Mouse (Mus musculus): ENCODE measurements at regions not wholly inside any gene's neighbourhood (a gene's known extent, or its start where the extent isn't known, plus 50 kb on each side); places are given as distances from the start of the nearest gene placed in this dataset.

GRCm38 (mm10) chr9:34386071-34386470, 99.6 kb upstream of the Kirrel3 start:
- Histone ChIP-seq H3K4me2 (ENCODE audit: low read depth, low read length, severe bottlenecking) (no peak overlapping the region), H3K4me3 (ENCODE audit: low read depth, low read length) (no peak overlapping the region), H3K4me1 (replicated peaks; ENCODE audit: control insufficient read depth, insufficient read depth, low read length) (0 out of 2 replicates have a peak, but pooled peaks cover 2% of the 10 kb centered on the region), H3K9me3 (ENCODE audit: control insufficient read depth, low read length) (no peaks in the 10 kb centered on the region), H3K27me3 (ENCODE audit: control insufficient read depth, insufficient read depth, low read length) (no peaks in the 10 kb centered on the region), H3K9ac (ENCODE audit: low read length) (no peak overlapping the region), H3K27ac (ENCODE audit: low read depth, low read length) (no peak overlapping the region), H3K36me3 (ENCODE audit: control insufficient read depth, insufficient read depth, low read length) (no peaks in the 10 kb centered on the region)
- 85% methylated on average over 4 of the region's 4 CpGs for WGBS
- ATAC-seq (replicated peaks; ENCODE audit: low FRiP score), result no peak
- DNase-seq (ENCODE audit: low spot score), result no peak

- Histone ChIP-seq H3K27me3 (ENCODE audit: control insufficient read depth, insufficient read depth, low read length) (no peaks in the 10 kb centered on the region), H3K36me3 (ENCODE audit: control insufficient read depth, insufficient read depth, low read length) (no peaks in the 10 kb centered on the region), H3K9ac (ENCODE audit: low read length) (no peak overlapping the region), H3K27ac (ENCODE audit: low read depth, low read length) (no peak overlapping the region), H3K4me1 (replicated peaks; ENCODE audit: control insufficient read depth, insufficient read depth, low read length) (no peaks in the 10 kb centered on the region), H3K9me3 (ENCODE audit: control insufficient read depth, low read length) (no peaks in the 10 kb centered on the region), H3K4me3 (ENCODE audit: low read depth, low read length) (no peak overlapping the region), H3K4me2 (ENCODE audit: low read depth, low read length, severe bottlenecking) (no peak overlapping the region)
- WGBS, result 86% methylated on average over 6 of the region's 6 CpGs
- ATAC-seq (replicated peaks; ENCODE audit: low FRiP score) (no peak), DNase-seq (ENCODE audit: low spot score) (no peak)
Observed at GRCm38 (mm10) chr9:34393042-34393441, 92.7 kb upstream of the Kirrel3 start.

- Histone ChIP-seq H3K4me2 (ENCODE audit: low read depth, low read length, severe bottlenecking) (no peak overlapping the region), H3K27ac (ENCODE audit: low read depth, low read length) (no peak overlapping the region), H3K4me3 (ENCODE audit: low read depth, low read length) (no peak overlapping the region), H3K4me1 (replicated peaks; ENCODE audit: control insufficient read depth, insufficient read depth, low read length) (no peaks in the 10 kb centered on the region), H3K9ac (ENCODE audit: low read length) (no peak overlapping the region), H3K27me3 (ENCODE audit: control insufficient read depth, insufficient read depth, low read length) (no peaks in the 10 kb centered on the region), H3K36me3 (ENCODE audit: control insufficient read depth, insufficient read depth, low read length) (no peaks in the 10 kb centered on the region), H3K9me3 (ENCODE audit: control insufficient read depth, low read length) (no peaks in the 10 kb centered on the region)
- no peak for DNase-seq (ENCODE audit: low spot score)
- WGBS, result 45% methylated on average over 6 of the region's 6 CpGs
- ATAC-seq (replicated peaks; ENCODE audit: low FRiP score), result no peak
Observed at GRCm38 (mm10) chr9:34395839-34396804, 89.6 kb upstream of the Kirrel3 start.

- Histone ChIP-seq H3K9ac (ENCODE audit: low read length) (no peak overlapping the region), H3K4me1 (replicated peaks; ENCODE audit: control insufficient read depth, insufficient read depth, low read length) (no peaks in the 10 kb centered on the region), H3K9me3 (ENCODE audit: control insufficient read depth, low read length) (no peaks in the 10 kb centered on the region), H3K4me3 (ENCODE audit: low read depth, low read length) (no peak overlapping the region), H3K27me3 (ENCODE audit: control insufficient read depth, insufficient read depth, low read length) (no peaks in the 10 kb centered on the region), H3K4me2 (ENCODE audit: low read depth, low read length, severe bottlenecking) (no peak overlapping the region), H3K36me3 (ENCODE audit: control insufficient read depth, insufficient read depth, low read length) (no peaks in the 10 kb centered on the region), H3K27ac (ENCODE audit: low read depth, low read length) (no peak overlapping the region)
- DNase-seq (ENCODE audit: low spot score) (no peak), ATAC-seq (replicated peaks; ENCODE audit: low FRiP score) (no peak)
- 88% methylated on average over 4 of the region's 4 CpGs for WGBS
Observed at GRCm38 (mm10) chr9:34411699-34412098, 74.0 kb upstream of the Kirrel3 start.

- H3K27ac ChIP-seq (ENCODE audit: low read depth, low read length), result no peak overlapping the region
- no peak for DNase-seq (ENCODE audit: low spot score)
Observed at GRCm38 (mm10) chr9:34416153-34416552, 69.5 kb upstream of the Kirrel3 start.

GRCm38 (mm10) chr9:34418100-34418499, 67.6 kb upstream of the Kirrel3 start:
- no peak for DNase-seq (ENCODE audit: low spot score)
- no peak overlapping the region for H3K9ac ChIP-seq (ENCODE audit: low read length)

More at GRCm38 (mm10) chr9:34416153-34416552, 69.5 kb upstream of the Kirrel3 start:
- WGBS, result 83% methylated on average over 8 of the region's 8 CpGs
- H3K36me3 ChIP-seq (ENCODE audit: control insufficient read depth, insufficient read depth, low read length), result no peaks in the 10 kb centered on the region
- H3K9me3 ChIP-seq (ENCODE audit: control insufficient read depth, low read length), result no peaks in the 10 kb centered on the region
- H3K4me1 ChIP-seq (replicated peaks; ENCODE audit: control insufficient read depth, insufficient read depth, low read length), result no peaks in the 10 kb centered on the region
- H3K27me3 ChIP-seq (ENCODE audit: control insufficient read depth, insufficient read depth, low read length), result no peaks in the 10 kb centered on the region
- ATAC-seq (replicated peaks; ENCODE audit: low FRiP score), result no peak
- no peak overlapping the region for H3K9ac ChIP-seq (ENCODE audit: low read length)
- H3K4me3 ChIP-seq (ENCODE audit: low read depth, low read length), result no peak overlapping the region
- H3K4me2 ChIP-seq (ENCODE audit: low read depth, low read length, severe bottlenecking), result no peak overlapping the region

GRCm38 (mm10) chr9:34421956-34422355, 63.7 kb upstream of the Kirrel3 start:
- H3K9ac ChIP-seq (ENCODE audit: low read length), result no peak overlapping the region
- H3K4me1 ChIP-seq (replicated peaks; ENCODE audit: control insufficient read depth, insufficient read depth, low read length), result no peaks in the 10 kb centered on the region
- H3K36me3 ChIP-seq (ENCODE audit: control insufficient read depth, insufficient read depth, low read length), result no peaks in the 10 kb centered on the region
- DNase-seq (ENCODE audit: low spot score) (no peak), ATAC-seq (replicated peaks; ENCODE audit: low FRiP score) (no peak)
- no peak overlapping the region for H3K4me2 ChIP-seq (ENCODE audit: low read depth, low read length, severe bottlenecking)
- H3K27me3 ChIP-seq (ENCODE audit: control insufficient read depth, insufficient read depth, low read length), result no peaks in the 10 kb centered on the region
- H3K4me3 ChIP-seq (ENCODE audit: low read depth, low read length), result no peak overlapping the region
- no peaks in the 10 kb centered on the region for H3K9me3 ChIP-seq (ENCODE audit: control insufficient read depth, low read length)
- H3K27ac ChIP-seq (ENCODE audit: low read depth, low read length), result no peak overlapping the region

More at GRCm38 (mm10) chr9:34418100-34418499, 67.6 kb upstream of the Kirrel3 start:
- Histone ChIP-seq H3K27ac (ENCODE audit: low read depth, low read length) (no peak overlapping the region), H3K4me1 (replicated peaks; ENCODE audit: control insufficient read depth, insufficient read depth, low read length) (no peaks in the 10 kb centered on the region), H3K4me3 (ENCODE audit: low read depth, low read length) (no peak overlapping the region), H3K9me3 (ENCODE audit: control insufficient read depth, low read length) (no peaks in the 10 kb centered on the region), H3K36me3 (ENCODE audit: control insufficient read depth, insufficient read depth, low read length) (no peaks in the 10 kb centered on the region), H3K27me3 (ENCODE audit: control insufficient read depth, insufficient read depth, low read length) (no peaks in the 10 kb centered on the region), H3K4me2 (ENCODE audit: low read depth, low read length, severe bottlenecking) (no peak overlapping the region)
- no peak for ATAC-seq (replicated peaks; ENCODE audit: low FRiP score)
- 93% methylated on average over 8 of the region's 8 CpGs for WGBS

- ATAC-seq (replicated peaks; ENCODE audit: low FRiP score), result no peak
- WGBS, result 69% methylated on average over 7 of the region's 7 CpGs
- DNase-seq (ENCODE audit: low spot score), result no peak
- no peaks in the 10 kb centered on the region for H3K4me1 ChIP-seq (replicated peaks; ENCODE audit: control insufficient read depth, insufficient read depth, low read length)
- no peaks in the 10 kb centered on the region for H3K27me3 ChIP-seq (ENCODE audit: control insufficient read depth, insufficient read depth, low read length)
- H3K4me2 ChIP-seq (ENCODE audit: low read depth, low read length, severe bottlenecking), result no peak overlapping the region
- no peak overlapping the region for H3K27ac ChIP-seq (ENCODE audit: low read depth, low read length)
- H3K36me3 ChIP-seq (ENCODE audit: control insufficient read depth, insufficient read depth, low read length), result no peaks in the 10 kb centered on the region
- no peak overlapping the region for H3K4me3 ChIP-seq (ENCODE audit: low read depth, low read length)
- no peaks in the 10 kb centered on the region for H3K9me3 ChIP-seq (ENCODE audit: control insufficient read depth, low read length)
- H3K9ac ChIP-seq (ENCODE audit: low read length), result no peak overlapping the region
Observed at GRCm38 (mm10) chr9:34423062-34423461, 62.6 kb upstream of the Kirrel3 start.

- Histone ChIP-seq H3K4me2 (ENCODE audit: low read depth, low read length, severe bottlenecking) (no peak overlapping the region), H3K4me1 (replicated peaks; ENCODE audit: control insufficient read depth, insufficient read depth, low read length) (no peaks in the 10 kb centered on the region), H3K9ac (ENCODE audit: low read length) (no peak overlapping the region), H3K27ac (ENCODE audit: low read depth, low read length) (no peak overlapping the region), H3K9me3 (ENCODE audit: control insufficient read depth, low read length) (no peaks in the 10 kb centered on the region), H3K36me3 (ENCODE audit: control insufficient read depth, insufficient read depth, low read length) (no peaks in the 10 kb centered on the region), H3K4me3 (ENCODE audit: low read depth, low read length) (no peak overlapping the region), H3K27me3 (ENCODE audit: control insufficient read depth, insufficient read depth, low read length) (no peaks in the 10 kb centered on the region)
- no peak for ATAC-seq (replicated peaks; ENCODE audit: low FRiP score)
- 82% methylated on average over 4 of the region's 4 CpGs for WGBS
- no peak for DNase-seq (ENCODE audit: low spot score)
Observed at GRCm38 (mm10) chr9:34426589-34426988, 59.1 kb upstream of the Kirrel3 start.

Measured in forebrain, embryonic 11.5 days (tissue).